In genomic region chr13:51645872-51646271, GRCm38 (mm10) we compare ENCODE assay signal across 7 mouse cellular contexts. TPM values are rescaled to one million over a fixed set of nuclear protein-coding genes. Genes with fewer than 3 reads are reported as not detected.
DNase-seq lines count a peak whose midpoint lies in the region; ATAC-seq and TF ChIP-seq lines count a peak whose summit lies in the region.

No protein-coding gene starts in this region.

- peak overlapping the region; percentile 91 for H3K9ac ChIP-seq in ES-Bruce4 (ENCODE audit: low read depth, poor library complexity, severe bottlenecking)
- peak overlapping the region; percentile 83 for H3K9ac ChIP-seq in kidney, embryonic 16.5 days (replicated peaks; ENCODE audit: low read length)
- no peak overlapping the region for H3K9ac ChIP-seq in midbrain, embryonic 15.5 days

- DNase-seq in 416B (ENCODE audit: low read depth): peak; percentile 59

- no peaks in the 10 kb centered on the region for H3K27me3 ChIP-seq in ES-Bruce4 (ENCODE audit: control insufficient read depth, insufficient read depth, low read length, poor library complexity, severe bottlenecking)
- H3K27me3 ChIP-seq in kidney, embryonic 16.5 days (ENCODE audit: insufficient read depth, low read length): no peaks in the 10 kb centered on the region
- H3K27me3 ChIP-seq in midbrain, embryonic 15.5 days (replicated peaks): no peaks in the 10 kb centered on the region

- peaks cover 25% of the 10 kb centered on the region for H3K36me3 ChIP-seq in ES-Bruce4 (ENCODE audit: control insufficient read depth, insufficient read depth, low read length, poor library complexity, severe bottlenecking)
- H3K36me3 ChIP-seq in kidney, embryonic 16.5 days (ENCODE audit: insufficient read depth, low read length): peaks cover 3% of the 10 kb centered on the region; the same call in 1 of the 2 replicates
- no peaks in the 10 kb centered on the region for H3K36me3 ChIP-seq in midbrain, embryonic 15.5 days (replicated peaks)

- H3K9me3 ChIP-seq in ES-Bruce4 (replicated peaks; ENCODE audit: control insufficient read depth, insufficient read depth, low read length, poor library complexity, severe bottlenecking): no peaks in the 10 kb centered on the region
- no peaks in the 10 kb centered on the region for H3K9me3 ChIP-seq in kidney, embryonic 16.5 days (ENCODE audit: low read length)
- no peaks in the 10 kb centered on the region for H3K9me3 ChIP-seq in midbrain, embryonic 15.5 days

- under 1% methylated on average over 7 of the region's 7 CpGs for WGBS in kidney, embryonic 16.5 days
- WGBS in midbrain, embryonic 15.5 days: under 1% methylated on average over 7 of the region's 7 CpGs

- no peaks in the 10 kb centered on the region for H3K4me1 ChIP-seq in ES-Bruce4 (ENCODE audit: control insufficient read depth, insufficient read depth, low read length)
- H3K4me1 ChIP-seq in kidney, embryonic 16.5 days (ENCODE audit: insufficient read depth, low read length): peaks cover 29% of the 10 kb centered on the region
- peaks cover 11% of the 10 kb centered on the region for H3K4me1 ChIP-seq in midbrain, embryonic 15.5 days

- ATAC-seq in erythroid progenitor cell, adult 5-6 weeks (replicated peaks; ENCODE audit: low FRiP score, poor library complexity, severe bottlenecking): peak; percentile 58
- ATAC-seq in kidney, embryonic 16.5 days (ENCODE audit: low FRiP score, low TSS enrichment): no peak
- no peak for ATAC-seq in midbrain, embryonic 15.5 days (replicated peaks)
- ATAC-seq in granulocyte monocyte progenitor cell, adult 5-6 weeks (replicated peaks; ENCODE audit: poor library complexity, severe bottlenecking): no peak
- no peak for ATAC-seq in activated CD4-positive, CD25-positive, alpha-beta regulatory T cell, adult 4 months

- TF ChIP-seq POLR2A in ES-Bruce4 (IDR thresholded peaks at IDR 0.05; ENCODE audit: insufficient read depth, low read length): no peak

- peak overlapping the region; percentile 93 for H3K4me3 ChIP-seq in ES-Bruce4 (ENCODE audit: low read depth, low read length)
- peak overlapping the region; percentile 77 for H3K4me3 ChIP-seq in kidney, embryonic 16.5 days (ENCODE audit: low read length)
- H3K4me3 ChIP-seq in midbrain, embryonic 15.5 days: peak overlapping the region; percentile 80

- peak overlapping the region; percentile 75 for H3K4me2 ChIP-seq in kidney, embryonic 16.5 days (replicated peaks; ENCODE audit: low read depth, low read length)
- peak overlapping the region; percentile 94 for H3K4me2 ChIP-seq in midbrain, embryonic 15.5 days

- TF ChIP-seq EP300 in ES-Bruce4 (IDR thresholded peaks at IDR 0.05; ENCODE audit: insufficient read depth, low read depth, low read length): no peak

- TF ChIP-seq CTCF in ES-Bruce4 (IDR thresholded peaks at IDR 0.05; ENCODE audit: low read depth, low read length): no peak

- peak overlapping the region; percentile 79 for H3K27ac ChIP-seq in ES-Bruce4 (ENCODE audit: insufficient read depth, low read length)
- peak overlapping the region; percentile 79 for H3K27ac ChIP-seq in kidney, embryonic 16.5 days (ENCODE audit: low read length)
- no peak overlapping the region for H3K27ac ChIP-seq in midbrain, embryonic 15.5 days

RNA-seq across cellular contexts. Expression of gene Cks2, which starts 0.8 kb away (rescaled TPM):
- 423 and 447 TPM in 2 replicates for polyA plus RNA-seq in ES-Bruce4 (2011; ENCODE audit: insufficient read depth, insufficient read length, low read depth, missing spikeins)
- 498 and 632 TPM in 2 replicates for total RNA-seq in erythroid progenitor cell, adult 5-6 weeks (2015; ENCODE audit: low replicate concordance)
- 273 and 310 TPM in 2 replicates for total RNA-seq in erythroid progenitor cell, adult 5-6 weeks (2017; ENCODE audit: low replicate concordance)
- 348 and 370 TPM in 2 replicates for polyA plus RNA-seq in kidney, embryonic 16.5 days (2015; fragmentation: Nextera tagmentation; extraction: Ambion mirVana)
- 36.9 and 42.6 TPM in 2 replicates for polyA plus RNA-seq in midbrain, embryonic 15.5 days (2015; fragmentation: Nextera tagmentation; extraction: Ambion mirVana)
- 271 and 351 TPM in 2 replicates for total RNA-seq in granulocyte monocyte progenitor cell, adult 5-6 weeks (2014; fragmentation: Nextera tagmentation)
- 247 and 266 TPM in 2 replicates for total RNA-seq in granulocyte monocyte progenitor cell, adult 5-6 weeks (2017)
- 10 to 100 TPM; 77.3 to 94.3 TPM for polyA plus RNA-seq in activated CD4-positive, CD25-positive, alpha-beta regulatory T cell, adult 4 months (2017; shearing (Covaris generic))

RNA-seq across cellular contexts. Expression of gene Secisbp2, which starts 5.6 kb away (rescaled TPM):
- 21.1 and 25.5 TPM in 2 replicates for polyA plus RNA-seq in ES-Bruce4 (2011; ENCODE audit: insufficient read depth, insufficient read length, low read depth, missing spikeins)
- 24.1 and 28.9 TPM in 2 replicates for total RNA-seq in erythroid progenitor cell, adult 5-6 weeks (2015; ENCODE audit: low replicate concordance)
- total RNA-seq in erythroid progenitor cell, adult 5-6 weeks (2017; ENCODE audit: low replicate concordance): 27.6 and 31.5 TPM in 2 replicates
- 32.9 and 37.1 TPM in 2 replicates for polyA plus RNA-seq in kidney, embryonic 16.5 days (2015; fragmentation: Nextera tagmentation; extraction: Ambion mirVana)
- 32.0 and 33.0 TPM in 2 replicates for polyA plus RNA-seq in midbrain, embryonic 15.5 days (2015; fragmentation: Nextera tagmentation; extraction: Ambion mirVana)
- total RNA-seq in granulocyte monocyte progenitor cell, adult 5-6 weeks (2014; fragmentation: Nextera tagmentation): 19.6 and 30.8 TPM in 2 replicates
- 24.7 and 26.2 TPM in 2 replicates for total RNA-seq in granulocyte monocyte progenitor cell, adult 5-6 weeks (2017)
- polyA plus RNA-seq in activated CD4-positive, CD25-positive, alpha-beta regulatory T cell, adult 4 months (2017; shearing (Covaris generic)): 10 to 100 TPM; 33.4 to 38.9 TPM
